Mouse (Mus musculus): ENCODE data around the gene Asb8.

GRCm38 (mm10) chr15:98181856-98182570 is 16.6 kb upstream of the Asb8 start:
- TF ChIP-seq GATA1 (IDR thresholded peaks at IDR 0.05; ENCODE audit: borderline replicate concordance, low read length) = no peak
- TF ChIP-seq FLI1 (IDR thresholded peaks at IDR 0.05; ENCODE audit: low read length) = no peak

Data from megakaryocyte, embryonic 14.5 days (primary cell).